Mouse (Mus musculus) bone marrow macrophage, adult 2 months (primary cell): ENCODE data around the gene Uggt2. TPM values are rescaled to one million over a fixed set of nuclear protein-coding genes. Genes with fewer than 3 reads are reported as not detected.
A peak's percentile ranks its signal among the peaks of the same experiment; 100 is the strongest.

Experiments used
- H3K27ac ChIP-seq: 2 replicates; pipeline ENCODE4 v1.5.1; 2012; ENCODE audit warnings: low read depth, low read length; ENCODE audit not compliant: insufficient read depth
- H3K4me1 ChIP-seq: 2 replicates; pipeline ENCODE4 v1.6.1; 2012; ENCODE audit warnings: low read length; ENCODE audit not compliant: control insufficient read depth, insufficient read depth
- H3K4me3 ChIP-seq: 2 replicates; pipeline ENCODE4 v1.5.1; 2012; ENCODE audit warnings: mild to moderate bottlenecking, low read length, moderate library complexity; ENCODE audit not compliant: insufficient read depth
- CTCF ChIP-seq: IDR thresholded peaks from 2 replicates; pipeline ENCODE4 v1.5.1; 2012; ENCODE audit warnings: low read depth, mild to moderate bottlenecking, low read length, moderate library complexity
- POLR2A ChIP-seq: IDR thresholded peaks from 2 replicates; pipeline ENCODE4 v1.6.1; 2012; ENCODE audit warnings: mild to moderate bottlenecking, low read depth, low read length, borderline replicate concordance
- polyA plus RNA-seq: library from polyadenylated mRNA; stranded (reverse); fragments of >200 nt; gene quantifications from 2 replicates; pipeline ENCODE4 v1.2.4, GENCODE M21; 2012; ENCODE audit not compliant: missing spikeins, insufficient read depth, insufficient read length

Uggt2 gene
- polyA plus RNA-seq, 1 experiment = 4.5 TPM

GRCm38 (mm10) chr14:119037755-119038154 is 61.5 kb downstream of the Uggt2 start:
- no peak for TF ChIP-seq CTCF
- no peak for TF ChIP-seq POLR2A
- H3K4me1 ChIP-seq = no peaks in the 10 kb centered on the region
- H3K27ac ChIP-seq = no peak overlapping the region
- no peak overlapping the region for H3K4me3 ChIP-seq

GRCm38 (mm10) chr14:119037076-119037683 is 62.0 kb downstream of the Uggt2 start:
- Histone ChIP-seq H3K27ac (no peak overlapping the region), H3K4me3 (no peak overlapping the region), H3K4me1 (no peaks in the 10 kb centered on the region)
- TF ChIP-seq POLR2A (no peak), CTCF (no peak)

GRCm38 (mm10) chr14:119027675-119028253 is 71.5 kb downstream of the Uggt2 start:
- Histone ChIP-seq H3K27ac (no peak overlapping the region), H3K4me1 (no peaks in the 10 kb centered on the region), H3K4me3 (no peak overlapping the region)
- no peak for TF ChIP-seq CTCF

GRCm38 (mm10) chr14:119027130-119027529 is 72.1 kb downstream of the Uggt2 start:
- TF ChIP-seq POLR2A (no peak), CTCF (peak; percentile 65; the same call in 1 of the 2 replicates)
- H3K4me3 ChIP-seq = no peak overlapping the region

GRCm38 (mm10) chr14:119025889-119026288 is 73.3 kb downstream of the Uggt2 start:
- Histone ChIP-seq H3K4me1 (no peaks in the 10 kb centered on the region), H3K27ac (no peak overlapping the region), H3K4me3 (no peak overlapping the region)
- TF ChIP-seq POLR2A = no peak
- no peak for TF ChIP-seq CTCF

More at GRCm38 (mm10) chr14:119027130-119027529, 72.1 kb downstream of the Uggt2 start:
- Histone ChIP-seq H3K4me1 (no peaks in the 10 kb centered on the region), H3K27ac (no peak overlapping the region)

- Histone ChIP-seq H3K4me1 (no peaks in the 10 kb centered on the region), H3K27ac (no peak overlapping the region)
- no peak for TF ChIP-seq POLR2A
- TF ChIP-seq CTCF = no peak
Observed at GRCm38 (mm10) chr14:119013549-119013948, 85.7 kb downstream of the Uggt2 start.

GRCm38 (mm10) chr14:119012607-119013431 is 86.4 kb downstream of the Uggt2 start:
- no peak for TF ChIP-seq CTCF
- no peak for TF ChIP-seq POLR2A
- no peak overlapping the region for H3K4me3 ChIP-seq
- H3K4me1 ChIP-seq = no peaks in the 10 kb centered on the region
- H3K27ac ChIP-seq = no peak overlapping the region

More at GRCm38 (mm10) chr14:119013549-119013948, 85.7 kb downstream of the Uggt2 start:
- no peak overlapping the region for H3K4me3 ChIP-seq

- H3K4me1 ChIP-seq = no peaks in the 10 kb centered on the region
- H3K4me3 ChIP-seq = no peak overlapping the region
- H3K27ac ChIP-seq = no peak overlapping the region
- TF ChIP-seq CTCF (no peak), POLR2A (no peak)
Observed at GRCm38 (mm10) chr14:119009531-119009930, 89.7 kb downstream of the Uggt2 start.

GRCm38 (mm10) chr14:119008031-119008590 is 91.1 kb downstream of the Uggt2 start:
- TF ChIP-seq POLR2A = no peak
- no peak for TF ChIP-seq CTCF
- Histone ChIP-seq H3K27ac (no peak overlapping the region), H3K4me3 (peak overlapping the region; percentile 65; the same call in 1 of the 2 replicates), H3K4me1 (no peaks in the 10 kb centered on the region)
